Mouse (Mus musculus) skeletal muscle tissue, adult 2 months (tissue): Measurements from ENCODE around the gene Phyhipl.
A peak's percentile ranks its signal among the peaks of the same experiment; 100 is the strongest.

Experiments
- DNase-seq: peaks from one replicate; pipeline ENCODE4 v3.0.0-alpha.2; 2012; ENCODE audit warnings: low read depth, low spot score

Gene Phyhipl

GRCm38 (mm10) chr10:70533301-70533781, 122.4 kb downstream of the Phyhipl start:
- peak; percentile 54 for DNase-seq

- no peak for DNase-seq
Observed at GRCm38 (mm10) chr10:70532249-70532648, 123.5 kb downstream of the Phyhipl start.

- peak; percentile 19 for DNase-seq
Observed at GRCm38 (mm10) chr10:70530185-70530823, 125.5 kb downstream of the Phyhipl start.

- DNase-seq = no peak
Observed at GRCm38 (mm10) chr10:70521379-70521778, 134.4 kb downstream of the Phyhipl start.

GRCm38 (mm10) chr10:70520143-70521131, 135.3 kb downstream of the Phyhipl start:
- DNase-seq = peak; percentile 46

GRCm38 (mm10) chr10:70519640-70520099, 136.1 kb downstream of the Phyhipl start:
- no peak for DNase-seq

GRCm38 (mm10) chr10:70516661-70517060, 139.1 kb downstream of the Phyhipl start:
- no peak for DNase-seq

GRCm38 (mm10) chr10:70514848-70515247, 140.9 kb downstream of the Phyhipl start:
- no peak for DNase-seq

- no peak for DNase-seq
Observed at GRCm38 (mm10) chr10:70507880-70508279, 147.9 kb downstream of the Phyhipl start.
